Mouse (Mus musculus) skeletal muscle tissue, postnatal 0 days (tissue): ENCODE results near the gene Prr7. TPM values are rescaled to one million over a fixed set of nuclear protein-coding genes. Genes with fewer than 3 reads are reported as not detected.

Experiments used
- microRNA-seq, 2 experiments: library from miRNA; unstranded; fragments of <30 nt; microRNA quantifications; one replicate each; pipeline ENCODE4; 2016
- polyA plus RNA-seq: library from polyadenylated mRNA; unstranded; fragments of >200 nt; fragmentation: Nextera tagmentation; extraction: Ambion mirVana; gene quantifications from 2 replicates; pipeline ENCODE4 v1.2.1, GENCODE M21; 2015

Gene Prr7
- 0.16 TPM in 1 of 2 replicates, not detected in the other for polyA plus RNA-seq

GRCm38 (mm10) chr13:55464027-55464884, at the start of gene Prr7:
Gene Prr7 (plus strand): TSS chr13:55464267.

GRCm38 (mm10) chr13:55414743-55415380, 49.2 kb upstream of the Prr7 start, which contains the start of gene Pfn3:
Gene Pfn3 (minus strand): TSS chr13:55415232.

DNA sequence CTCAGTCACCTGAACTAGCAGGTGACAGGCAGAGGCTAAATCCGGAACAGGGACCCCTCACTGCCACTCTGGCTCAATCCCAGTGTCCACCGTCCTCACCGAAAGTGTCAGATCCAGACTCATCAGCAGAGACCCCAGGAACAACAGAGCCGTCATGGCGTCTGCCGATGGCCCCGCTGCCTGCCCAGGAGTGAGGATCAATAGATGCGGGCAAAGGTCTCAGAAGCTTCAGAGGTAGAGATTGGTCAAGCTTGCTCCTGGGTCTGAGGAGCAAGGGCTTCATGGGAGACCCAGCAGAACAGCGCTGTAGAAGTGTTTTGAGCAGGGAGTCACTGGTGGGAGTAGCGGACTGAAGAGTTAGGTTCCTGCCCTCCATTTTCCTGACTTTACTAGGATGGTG, 37.5 kb upstream of the Prr7 start, which contains the start of gene F12:
Gene F12 (minus strand): TSS at position 181 of the 400 bp plus-strand sequence.

DNA sequence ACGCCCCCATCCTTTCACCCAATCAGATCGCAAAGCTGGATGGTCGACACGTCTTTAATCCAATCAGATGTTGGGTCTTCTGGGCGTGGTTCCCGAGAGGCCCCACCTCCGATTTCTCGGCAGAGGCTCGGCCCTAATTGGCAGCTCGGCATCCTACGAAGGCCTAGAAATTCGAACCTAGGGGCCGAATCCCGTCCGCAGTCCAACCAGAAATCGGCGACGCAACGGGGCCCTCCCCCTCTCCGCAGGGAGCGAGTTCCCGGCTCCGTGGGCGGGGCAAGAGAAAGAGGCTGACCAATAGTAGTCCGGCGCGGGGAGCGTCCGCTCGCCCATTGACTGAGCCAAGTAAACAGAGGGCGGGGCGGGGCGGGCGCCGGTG, 19.1 kb upstream of the Prr7 start, which contains the start of gene Grk6:
Gene Grk6 (plus strand): TSS at position 136 of the 379 bp plus-strand sequence.

GRCm38 (mm10) chr13:55487578-55488498, 23.8 kb downstream of the Prr7 start, which contains the start of gene Dbn1:
Gene Dbn1 (minus strand): TSS chr13:55488111.

DNA sequence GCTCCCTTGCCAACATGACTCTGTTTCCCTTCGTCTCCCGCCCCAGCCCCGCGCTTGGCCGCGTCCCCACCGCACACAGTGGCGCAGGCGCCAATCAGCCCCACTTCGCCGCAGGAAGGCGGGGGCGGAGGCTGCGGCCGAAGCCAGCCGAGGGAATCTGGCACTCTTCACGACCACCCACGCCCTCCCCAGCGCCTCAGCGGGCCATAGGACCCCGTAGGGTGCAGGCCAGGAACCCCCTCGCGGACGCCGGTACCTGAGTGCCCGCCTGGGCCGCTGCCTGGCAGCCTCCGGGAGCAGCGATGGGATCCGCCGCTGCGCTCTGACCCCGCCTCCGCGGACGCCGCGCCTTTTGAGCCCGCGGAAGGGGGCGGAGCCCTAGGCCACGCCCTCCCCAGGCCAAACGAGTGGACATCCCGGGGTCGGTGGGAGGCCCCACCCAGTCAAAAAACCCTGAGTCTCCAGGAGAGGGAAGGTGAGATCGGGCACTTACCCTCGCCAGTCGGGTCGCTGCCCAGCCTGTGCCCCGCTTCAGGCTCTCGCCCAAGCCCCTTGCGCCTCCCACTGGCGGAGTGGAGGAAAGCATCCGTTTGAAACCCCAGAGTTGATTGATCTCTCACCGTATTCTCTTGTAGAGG, 49.2 kb downstream of the Prr7 start, which contains the start of gene Pdlim7:
Gene Pdlim7 (minus strand): TSS at position 566 of the 638 bp plus-strand sequence.

Small RNA genes lying within 50 kb of the gene (microRNA-seq; reads per million reads assigned to microRNA genes)
- 0.21 to 0.30 reads per million in 2 experiments for gene Mir6943
- gene Mir6944 = 33.6 to 48.6 reads per million in 2 experiments
- gene Mir6945 = 8.4 to 14.6 reads per million in 2 experiments

Other genes starting within 250 kb of the Prr7 start
- 145 and 183 TPM in 2 replicates for gene Prelid1, start 143.8 kb upstream of the Prr7 start, polyA plus RNA-seq
- gene Rab24, start 142.3 kb upstream of the Prr7 start, polyA plus RNA-seq = 72.5 and 76.0 TPM in 2 replicates
- 11.7 and 16.0 TPM in 2 replicates for gene Mxd3, start 134.4 kb upstream of the Prr7 start, polyA plus RNA-seq
- 44.8 and 55.3 TPM in 2 replicates for gene Lman2, start 101.5 kb upstream of the Prr7 start, polyA plus RNA-seq
- 0.91 and 1.0 TPM in 2 replicates for gene Rgs14, start 94.5 kb upstream of the Prr7 start, polyA plus RNA-seq
- gene Slc34a1, start 66.1 kb upstream of the Prr7 start, polyA plus RNA-seq = not detected in 2 replicates
- gene Pfn3, start 49.0 kb upstream of the Prr7 start, polyA plus RNA-seq = not detected in 2 replicates
- 0.19 and 0.37 TPM in 2 replicates for gene F12, start 37.5 kb upstream of the Prr7 start, polyA plus RNA-seq
- 13.8 and 15.0 TPM in 2 replicates for gene Grk6, start 19.2 kb upstream of the Prr7 start, polyA plus RNA-seq
- 83.3 and 89.8 TPM in 2 replicates for gene Dbn1, start 23.8 kb downstream of the Prr7 start, polyA plus RNA-seq
- 624 and 740 TPM in 2 replicates for gene Pdlim7, start 49.4 kb downstream of the Prr7 start, polyA plus RNA-seq
- 2.0 and 3.4 TPM in 2 replicates for gene Dok3, start 65.0 kb downstream of the Prr7 start, polyA plus RNA-seq
- 17.1 and 18.0 TPM in 2 replicates for gene Ddx41, start 72.4 kb downstream of the Prr7 start, polyA plus RNA-seq
- gene Fam193b, start 106.9 kb downstream of the Prr7 start, polyA plus RNA-seq = 13.9 and 14.0 TPM in 2 replicates
- gene Tmed9, start 109.5 kb downstream of the Prr7 start, polyA plus RNA-seq = 88.9 and 110 TPM in 2 replicates
- 12.7 and 16.5 TPM in 2 replicates for gene B4galt7, start 135.6 kb downstream of the Prr7 start, polyA plus RNA-seq
- gene Caml, start 158.7 kb downstream of the Prr7 start, polyA plus RNA-seq = 31.3 and 33.8 TPM in 2 replicates
- gene Ddx46, start 170.8 kb downstream of the Prr7 start, polyA plus RNA-seq = 13.5 and 14.6 TPM in 2 replicates
- 23.8 and 26.8 TPM in 2 replicates for gene B230219D22Rik, start 228.9 kb downstream of the Prr7 start, polyA plus RNA-seq